In the genomic region with DNA sequence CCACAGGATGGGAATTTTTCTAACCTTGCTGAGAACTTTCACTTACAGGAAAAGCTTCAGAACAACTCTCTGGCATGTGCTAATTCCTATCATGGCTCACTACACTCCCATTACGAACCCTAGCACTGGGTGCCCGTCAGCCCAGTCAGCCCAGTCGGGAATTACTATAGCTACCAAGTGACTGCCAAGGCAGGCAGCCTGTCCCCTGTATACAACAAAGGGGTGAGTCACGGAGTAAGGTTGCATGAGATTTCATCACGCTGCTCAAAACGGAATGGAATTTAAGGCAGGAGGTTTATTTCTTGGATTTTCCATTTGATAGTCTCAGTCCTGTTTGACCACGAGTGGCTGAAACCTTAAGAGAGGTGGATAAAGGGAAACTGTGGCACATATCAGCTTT, we compare ENCODE assay signal across 16 mouse cellular contexts. TPM values are rescaled to one million over a fixed set of nuclear protein-coding genes. Genes with fewer than 3 reads are reported as not detected.
DNase-seq lines count a peak whose midpoint lies in the region; ATAC-seq and TF ChIP-seq lines count a peak whose summit lies in the region.
"Had no signal": no experiment of that assay in that cellular context is flagged by ENCODE, and none has a peak within 500 bp of the region (broad histone marks: within the 10 kb centered on the region; RNA-seq: fewer than 3 reads in every experiment).

No protein-coding gene starts in this region.

- no peaks in the 10 kb centered on the region for H3K9me3 ChIP-seq in kidney, postnatal 0 days (replicated peaks; ENCODE audit: low read length)
- H3K9me3 ChIP-seq in ES-Bruce4 (replicated peaks; ENCODE audit: control insufficient read depth, insufficient read depth, low read length, poor library complexity, severe bottlenecking): no peaks in the 10 kb centered on the region
- no peaks in the 10 kb centered on the region for H3K9me3 ChIP-seq in stomach, embryonic 15.5 days
- H3K9me3 ChIP-seq in hindbrain, postnatal 0 days (ENCODE audit: low read length): no peaks in the 10 kb centered on the region
- H3K9me3 ChIP-seq: heart, embryonic 13.5 days; hindbrain, embryonic 10.5 days; lung, embryonic 15.5 days had no signal

- TF ChIP-seq POLR2A in kidney, adult 2 months (IDR thresholded peaks at IDR 0.05; ENCODE audit: low read depth, low read length): no peak
- TF ChIP-seq POLR2A in ES-Bruce4 (IDR thresholded peaks at IDR 0.05; ENCODE audit: insufficient read depth, low read length): no peak

- H3K27ac ChIP-seq in kidney, postnatal 0 days: no peak overlapping the region
- H3K27ac ChIP-seq in kidney, adult 2 months (ENCODE audit: insufficient read depth, low read depth, low read length): no peak overlapping the region
- peak overlapping the region; percentile 88 for H3K27ac ChIP-seq in ES-Bruce4 (ENCODE audit: insufficient read depth, low read length)
- H3K27ac ChIP-seq in stomach, embryonic 15.5 days: peak overlapping the region; percentile 40; the same call in 1 of the 2 replicates
- H3K27ac ChIP-seq in hindbrain, postnatal 0 days: no peak overlapping the region
- H3K27ac ChIP-seq: heart, embryonic 13.5 days; hindbrain, embryonic 10.5 days; lung, embryonic 15.5 days had no signal

- peaks cover 10% of the 10 kb centered on the region; the same call in 1 of the 2 replicates for H3K36me3 ChIP-seq in kidney, postnatal 0 days (ENCODE audit: insufficient read depth, low read length)
- H3K36me3 ChIP-seq in kidney, adult 2 months (ENCODE audit: control insufficient read depth, insufficient read depth, low read length): no peaks in the 10 kb centered on the region
- H3K36me3 ChIP-seq in ES-Bruce4 (ENCODE audit: control insufficient read depth, insufficient read depth, low read length, poor library complexity, severe bottlenecking): peaks cover 11% of the 10 kb centered on the region
- peaks cover 10% of the 10 kb centered on the region; the same call in 1 of the 2 replicates for H3K36me3 ChIP-seq in stomach, embryonic 15.5 days
- no peaks in the 10 kb centered on the region for H3K36me3 ChIP-seq in hindbrain, postnatal 0 days (ENCODE audit: insufficient read depth, low read length)

- H3K4me3 ChIP-seq in kidney, postnatal 0 days (replicated peaks; ENCODE audit: low read depth, low read length): no peak overlapping the region
- no peak overlapping the region for H3K4me3 ChIP-seq in kidney, adult 2 months (ENCODE audit: insufficient read depth, low read depth, low read length)
- peak overlapping the region; percentile 57; the same call in 1 of the 2 replicates for H3K4me3 ChIP-seq in ES-Bruce4 (ENCODE audit: low read depth, low read length)
- no peak overlapping the region for H3K4me3 ChIP-seq in stomach, embryonic 15.5 days (replicated peaks)
- no peak overlapping the region for H3K4me3 ChIP-seq in hindbrain, postnatal 0 days (ENCODE audit: low read length)
- H3K4me3 ChIP-seq: heart, embryonic 13.5 days; hindbrain, embryonic 10.5 days; lung, embryonic 15.5 days; megakaryocyte, embryonic 14.5 days had no signal

- peak; percentile 76; the same call in 1 of the 2 replicates for ATAC-seq in kidney, postnatal 0 days (replicated peaks; ENCODE audit: low FRiP score, low read depth)
- ATAC-seq in stomach, embryonic 15.5 days (ENCODE audit: insufficient read depth, low FRiP score, low read depth): no peak
- ATAC-seq in hindbrain, postnatal 0 days: no peak
- ATAC-seq: intestine, embryonic 16.5 days had no signal

- WGBS in kidney, postnatal 0 days: 59% methylated on average over 7 of the region's 7 CpGs
- 78% methylated on average over 7 of the region's 7 CpGs for WGBS in kidney, adult 2 months
- WGBS in stomach, embryonic 15.5 days: 63% methylated on average over 7 of the region's 7 CpGs
- 48% methylated on average over 7 of the region's 7 CpGs for WGBS in hindbrain, postnatal 0 days

- no peak for TF ChIP-seq CTCF in kidney, postnatal 0 days (IDR thresholded peaks at IDR 0.05; ENCODE audit: low read depth)
- no peak for TF ChIP-seq CTCF in kidney, adult 2 months (conservative IDR thresholded peaks at IDR 0.05; ENCODE audit: insufficient read depth, insufficient read length, low read depth, low read length)
- no peak for TF ChIP-seq CTCF in ES-Bruce4 (IDR thresholded peaks at IDR 0.05; ENCODE audit: low read depth, low read length)
- TF ChIP-seq CTCF in hindbrain, postnatal 0 days (IDR thresholded peaks at IDR 0.05; ENCODE audit: low read depth): no peak

- peak; percentile 32 for DNase-seq in kidney, postnatal 0 days (ENCODE audit: low spot score)
- DNase-seq in kidney, adult 2 months: no peak
- DNase-seq in R1 (ENCODE audit: low read depth, low spot score): peak; percentile 38
- no peak for DNase-seq in hindbrain, postnatal 0 days (ENCODE audit: low spot score)
- DNase-seq in urinary bladder, postnatal 4 days (ENCODE audit: low spot score in 2 of 2): no peak
- DNase-seq: cerebellum, adult 11-12 months; gastrocnemius, postnatal 25 days; right cerebral cortex, adult 18-20 months; thymus, adult 2 months had no signal

- H3K4me2 ChIP-seq in kidney, postnatal 0 days (ENCODE audit: low read length): no peak overlapping the region
- H3K4me2 ChIP-seq in stomach, embryonic 15.5 days: no peak overlapping the region
- H3K4me2 ChIP-seq in hindbrain, postnatal 0 days (ENCODE audit: low read depth, low read length): no peak overlapping the region
- H3K4me2 ChIP-seq: heart, embryonic 13.5 days; lung, embryonic 15.5 days had no signal

- TF ChIP-seq EP300 in ES-Bruce4 (IDR thresholded peaks at IDR 0.05; ENCODE audit: insufficient read depth, low read depth, low read length): no peak

- H3K27me3 ChIP-seq in kidney, postnatal 0 days (ENCODE audit: insufficient read depth, low read length): no peaks in the 10 kb centered on the region
- H3K27me3 ChIP-seq in kidney, adult 2 months (replicated peaks; ENCODE audit: control insufficient read depth, insufficient read depth, low read length): no peaks in the 10 kb centered on the region
- H3K27me3 ChIP-seq in ES-Bruce4 (ENCODE audit: control insufficient read depth, insufficient read depth, low read length, poor library complexity, severe bottlenecking): no peaks in the 10 kb centered on the region
- no peaks in the 10 kb centered on the region for H3K27me3 ChIP-seq in stomach, embryonic 15.5 days (replicated peaks)
- H3K27me3 ChIP-seq in hindbrain, postnatal 0 days (ENCODE audit: insufficient read depth, low read length): no peaks in the 10 kb centered on the region
- H3K27me3 ChIP-seq: lung, embryonic 15.5 days had no signal

- 0 out of 2 replicates have a peak, but pooled peaks cover 6% of the 10 kb centered on the region for H3K4me1 ChIP-seq in kidney, postnatal 0 days (replicated peaks; ENCODE audit: insufficient read depth, low read length)
- H3K4me1 ChIP-seq in kidney, adult 2 months (ENCODE audit: control insufficient read depth, insufficient read depth, low read length): no peaks in the 10 kb centered on the region
- H3K4me1 ChIP-seq in ES-Bruce4 (ENCODE audit: control insufficient read depth, insufficient read depth, low read length): peaks cover 2% of the 10 kb centered on the region
- H3K4me1 ChIP-seq in stomach, embryonic 15.5 days: no peaks in the 10 kb centered on the region; the same call in 1 of the 2 replicates
- no peaks in the 10 kb centered on the region for H3K4me1 ChIP-seq in hindbrain, postnatal 0 days (ENCODE audit: insufficient read depth, low read length)

- H3K9ac ChIP-seq in kidney, postnatal 0 days (ENCODE audit: low read depth, low read length): no peak overlapping the region
- peak overlapping the region; percentile 78 for H3K9ac ChIP-seq in ES-Bruce4 (ENCODE audit: low read depth, poor library complexity, severe bottlenecking)
- H3K9ac ChIP-seq in stomach, embryonic 15.5 days: no peak overlapping the region
- no peak overlapping the region for H3K9ac ChIP-seq in hindbrain, postnatal 0 days (replicated peaks; ENCODE audit: low read length)
- H3K9ac ChIP-seq: heart, embryonic 13.5 days; lung, embryonic 15.5 days had no signal

RNA-seq across cellular contexts. Expression of a gene that starts 16.5 kb away (rescaled TPM):
- polyA plus RNA-seq in kidney, postnatal 0 days (2015; fragmentation: Nextera tagmentation; extraction: Ambion mirVana): 74.9 and 78.9 TPM in 2 replicates
- 20.1 and 20.7 TPM in 2 replicates for polyA plus RNA-seq in kidney, adult 2 months (2012; rRNA removed)
- polyA plus RNA-seq in ES-Bruce4 (2011; ENCODE audit: insufficient read depth, insufficient read length, low read depth, missing spikeins): 218 and 227 TPM in 2 replicates
- 60.7 and 66.8 TPM in 2 replicates for polyA plus RNA-seq in stomach, embryonic 15.5 days (2015; fragmentation: Nextera tagmentation; extraction: Ambion mirVana)
- total RNA-seq in hindbrain, postnatal 0 days (2014; rRNA removed): 12.5 and 12.6 TPM in 2 replicates
- 8.4 and 9.4 TPM in 2 replicates for polyA plus RNA-seq in hindbrain, postnatal 0 days (2015; fragmentation: Nextera tagmentation; extraction: Ambion mirVana)

Comparison
In these comparisons a context has a peak if more than half of its experiments do, and no peak if none do; other contexts are left out.
1. DNase-seq: peak in kidney, postnatal 0 days (single experiment) and R1 (single experiment); none in kidney, adult 2 months (single experiment), hindbrain, postnatal 0 days (single experiment) and urinary bladder, postnatal 4 days (0 of 2).
2. H3K27ac ChIP-seq: peak in ES-Bruce4 (single experiment) and stomach, embryonic 15.5 days (single experiment); none in kidney, postnatal 0 days (single experiment), kidney, adult 2 months (single experiment) and hindbrain, postnatal 0 days (single experiment).